Mouse (Mus musculus): ENCODE results near the gene Ggt6.

The Ggt6 gene

DNA sequence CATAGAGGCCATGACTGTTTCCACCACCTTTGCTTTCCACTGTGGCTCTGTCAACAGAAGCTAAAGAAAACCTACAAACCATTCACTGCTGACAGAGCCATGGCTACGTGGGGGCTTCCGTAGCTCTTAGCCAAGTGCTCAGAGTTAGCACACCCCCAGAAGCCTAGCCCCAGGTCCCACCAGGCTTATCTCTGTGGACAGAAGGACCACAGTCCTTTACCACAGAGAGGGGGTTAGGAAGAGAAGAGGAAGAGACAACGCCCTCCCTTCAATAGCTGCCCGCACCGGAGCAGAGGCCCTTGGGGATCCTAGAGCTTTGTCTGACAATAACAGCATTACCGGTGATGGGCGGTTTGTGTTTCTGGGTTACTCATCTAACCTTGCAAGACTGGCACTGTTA lies 40.1 kb downstream of the Ggt6 start:
- DNase-seq (ENCODE audit: low spot score in 2 of 2) = no peak

DNA sequence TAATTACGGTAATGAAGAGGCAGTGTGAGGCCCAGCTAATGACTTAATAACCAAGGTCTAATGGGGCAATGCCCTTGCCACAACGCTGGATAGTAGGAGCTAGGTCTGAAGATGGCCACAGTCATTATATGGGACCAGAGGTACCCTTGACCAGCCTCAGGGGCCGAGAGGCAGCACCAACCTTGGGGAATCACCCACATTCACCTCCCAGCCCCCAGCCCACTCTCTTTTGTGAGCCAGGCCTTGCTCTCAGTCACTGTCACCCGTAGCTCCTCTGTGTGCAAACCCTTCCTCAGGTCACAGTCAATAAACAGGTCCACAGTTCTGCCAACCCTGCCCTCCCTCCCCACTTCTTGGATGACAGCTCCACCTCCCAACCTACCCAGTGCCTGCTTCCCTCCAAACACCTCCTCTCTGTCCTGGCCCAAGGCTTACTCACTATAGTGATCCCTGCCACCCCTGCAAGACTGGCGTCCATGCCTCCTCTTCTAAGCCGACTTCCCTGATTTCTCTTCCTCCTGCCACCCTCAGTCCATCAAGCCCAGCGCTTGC lies 40.8 kb downstream of the Ggt6 start:
- no peak for DNase-seq (ENCODE audit: low spot score in 2 of 2)

DNA sequence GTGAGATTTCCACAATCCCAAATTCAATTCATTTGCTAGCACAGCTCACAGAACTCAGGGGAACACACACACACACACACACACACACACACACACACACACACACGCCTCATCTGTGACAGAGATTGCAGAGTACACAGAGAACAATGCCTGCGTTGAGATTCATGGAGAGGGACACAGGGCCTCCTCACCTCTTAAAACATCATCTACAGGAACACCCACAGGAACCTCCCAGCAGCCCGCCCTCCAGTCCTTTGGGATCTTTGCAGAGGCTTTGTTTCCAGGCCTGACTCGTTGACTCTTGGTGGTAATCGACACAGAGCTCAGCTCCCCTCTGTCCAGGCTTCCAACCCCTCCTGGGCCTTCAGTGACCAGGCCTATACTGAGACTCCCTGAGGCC lies 41.9 kb downstream of the Ggt6 start:
- no peak for DNase-seq (ENCODE audit: low spot score in 2 of 2)

DNA sequence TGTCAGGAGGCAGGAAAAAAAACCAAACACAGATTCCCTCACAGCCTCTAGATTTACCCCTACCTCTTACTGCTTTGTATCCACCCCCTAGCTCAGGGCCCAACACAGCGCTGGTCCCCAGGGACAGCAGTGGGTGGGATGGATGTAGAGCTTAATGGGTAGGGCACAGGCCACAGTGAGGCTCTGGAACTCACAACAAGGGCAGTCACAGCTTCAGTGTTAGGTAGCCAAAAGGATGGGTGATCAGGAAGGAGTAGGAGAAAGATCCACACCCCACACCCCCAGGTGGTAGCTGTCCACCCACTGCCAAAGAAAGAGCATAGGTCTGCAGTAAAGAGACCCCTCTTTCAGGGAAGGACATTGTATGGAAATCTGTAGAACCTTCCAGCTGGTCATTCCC lies 42.3 kb downstream of the Ggt6 start:
- DNase-seq (ENCODE audit: low spot score in 2 of 2) = no peak

DNA sequence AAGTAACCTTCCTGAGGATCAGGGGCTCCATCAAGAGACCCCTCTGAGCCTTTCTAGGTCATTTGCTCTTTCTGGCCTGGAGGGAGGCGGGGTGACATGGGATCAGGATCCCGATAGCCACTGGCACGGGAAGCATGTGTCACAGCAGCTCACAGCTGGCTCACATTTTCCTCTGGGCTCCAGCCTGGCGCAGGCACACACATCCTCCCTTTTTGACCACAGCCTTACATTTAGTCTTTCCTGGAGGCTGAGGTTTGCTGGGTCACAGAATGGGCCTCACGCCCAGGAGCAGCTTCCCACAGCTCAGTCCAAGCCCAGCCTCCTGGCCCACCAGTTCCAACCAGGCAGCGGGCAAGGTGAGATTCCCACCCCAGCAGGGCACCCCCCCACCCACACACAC lies 42.9 kb downstream of the Ggt6 start:
- DNase-seq (ENCODE audit: low spot score in 2 of 2) = no peak

DNA sequence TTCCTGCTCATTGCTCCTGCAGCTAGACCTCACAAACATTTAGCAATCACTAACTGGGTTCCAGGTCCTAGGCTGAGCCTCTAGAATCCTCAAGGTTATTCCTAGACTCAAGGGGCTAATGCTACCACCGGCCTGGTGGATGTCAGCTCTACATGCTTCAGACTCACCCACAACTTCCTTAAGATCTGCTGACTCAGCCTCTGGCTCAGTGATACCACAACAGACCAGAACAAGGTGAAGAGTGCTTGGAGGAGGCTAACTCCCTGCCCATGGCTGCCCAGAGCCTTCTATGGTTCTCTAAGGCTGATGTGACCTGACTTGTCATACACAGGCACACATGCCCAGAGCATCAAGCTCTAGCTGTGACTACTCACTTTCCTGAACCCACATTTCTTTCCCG lies 44.2 kb downstream of the Ggt6 start:
- no peak for DNase-seq (ENCODE audit: low spot score in 2 of 2)

DNA sequence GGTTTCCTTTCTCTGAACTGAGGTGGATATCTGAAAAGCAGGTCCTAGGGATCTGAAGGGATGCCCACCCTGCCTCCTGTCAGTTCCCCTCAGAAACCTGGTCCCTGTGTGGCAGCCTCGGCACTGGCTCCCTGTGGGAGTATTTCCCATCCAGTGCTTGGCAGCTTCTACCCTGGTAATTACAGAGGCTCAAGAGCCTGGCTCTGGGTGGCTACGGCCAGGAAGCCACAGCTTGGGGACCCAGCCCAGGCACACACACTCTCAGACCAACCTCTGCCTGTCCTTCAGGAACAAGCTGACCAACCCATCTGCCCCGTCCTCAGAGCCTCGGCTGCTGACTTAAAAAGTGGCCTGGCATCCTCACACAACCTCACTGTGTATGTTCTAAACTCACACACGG lies 46.0 kb downstream of the Ggt6 start:
- DNase-seq (ENCODE audit: low spot score in 2 of 2) = no peak

DNA sequence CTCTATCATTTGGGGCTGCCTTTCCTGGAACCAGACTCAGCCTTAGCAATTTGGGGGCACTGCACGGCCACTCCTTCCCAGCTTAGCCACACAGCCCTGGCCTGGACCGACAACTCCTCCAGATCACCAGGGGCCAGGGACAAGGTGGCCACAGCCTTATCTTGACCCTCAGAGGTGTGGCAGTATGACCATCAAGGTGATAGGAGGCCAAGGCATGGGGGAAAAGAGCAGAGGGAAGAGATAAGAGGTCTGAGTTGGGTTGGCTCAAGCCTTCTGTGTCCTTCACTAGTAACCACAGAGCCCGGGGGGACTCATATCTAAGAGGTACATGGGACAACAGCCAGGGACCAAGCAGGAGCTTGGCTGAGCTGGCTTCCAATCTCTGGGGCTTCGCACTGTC lies 46.6 kb downstream of the Ggt6 start:
- DNase-seq (ENCODE audit: low spot score in 2 of 2) = no peak

DNA sequence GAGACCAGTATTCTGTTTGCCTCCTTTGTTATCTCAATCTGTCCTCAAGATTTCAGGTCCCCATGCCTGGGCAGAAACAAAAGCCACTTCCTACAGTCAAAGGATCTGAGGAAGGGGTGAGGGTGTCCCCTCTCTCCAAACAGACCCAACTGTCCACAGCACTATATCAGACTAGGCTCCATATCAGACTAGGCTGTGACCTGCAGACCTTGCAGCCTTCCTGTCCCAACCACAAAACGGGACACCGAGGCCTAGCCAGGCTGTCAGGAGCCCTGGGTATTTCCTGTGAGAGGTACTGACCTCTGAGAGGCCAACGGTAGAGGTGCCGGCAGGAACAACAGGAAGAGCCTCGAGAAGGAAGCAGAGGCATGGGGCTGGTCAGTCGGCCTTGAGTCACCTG lies 49.2 kb downstream of the Ggt6 start:
- DNase-seq (ENCODE audit: low spot score in 2 of 2) = no peak

DNA sequence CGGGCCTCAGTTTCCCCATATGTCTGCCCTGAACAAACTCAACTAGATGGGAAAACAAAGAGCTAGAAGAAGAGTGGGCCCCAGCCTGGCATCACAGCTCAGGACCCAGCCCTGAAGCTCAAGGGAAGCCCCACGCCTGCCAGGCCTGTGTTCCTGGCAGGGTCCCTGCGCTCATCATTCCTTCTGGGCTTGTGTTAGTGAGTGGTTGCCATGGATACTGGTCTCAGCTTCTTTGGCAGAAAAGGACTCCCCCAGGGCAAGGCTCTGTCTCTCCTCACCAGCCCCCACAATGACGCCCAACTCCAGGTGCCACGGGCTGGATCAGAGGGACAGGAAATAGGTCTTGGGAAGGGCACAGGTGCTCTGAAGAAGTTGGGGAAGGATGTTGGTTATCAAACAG lies 49.8 kb downstream of the Ggt6 start:
- DNase-seq (ENCODE audit: low spot score in 2 of 2) = no peak

DNA sequence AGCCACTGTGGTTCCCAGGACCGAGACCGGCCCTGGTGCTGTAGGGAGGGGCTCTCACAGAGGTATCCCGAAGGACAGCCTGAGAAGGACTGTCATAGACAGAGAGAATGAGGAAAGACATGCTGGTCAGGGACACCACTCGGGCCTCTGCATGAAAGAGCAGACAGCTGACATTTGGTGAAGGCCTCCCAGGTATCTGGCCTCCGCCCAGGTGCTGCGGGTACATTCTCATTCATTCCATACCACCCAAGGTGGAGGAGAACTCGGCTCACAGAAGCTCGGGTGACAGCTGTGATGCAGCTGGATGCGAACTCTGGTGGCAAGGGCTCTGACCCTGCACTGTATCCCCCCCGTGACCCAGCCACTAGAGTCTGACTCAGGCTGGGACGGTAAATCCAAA lies 50.6 kb downstream of the Ggt6 start:
- no peak for DNase-seq (ENCODE audit: low spot score in 2 of 2)

DNA sequence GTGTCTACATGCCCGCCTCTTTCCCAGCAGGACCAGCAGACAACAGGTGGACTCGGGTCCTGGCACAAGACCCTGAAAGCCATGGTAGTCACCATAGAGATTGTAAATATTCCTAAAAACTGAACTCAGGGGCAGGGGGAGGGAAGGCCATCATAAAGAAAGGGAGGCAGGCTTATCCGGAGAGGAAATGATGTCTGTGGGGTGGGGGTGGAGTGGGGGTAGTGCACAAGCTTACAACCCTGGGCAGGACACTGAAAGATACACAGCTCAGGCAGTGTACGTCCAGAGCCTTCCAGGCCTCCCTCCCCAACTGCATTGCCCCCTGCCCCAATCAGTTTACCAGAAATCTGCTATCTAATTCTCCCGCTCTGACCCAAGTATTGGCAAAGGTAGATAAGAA lies 51.8 kb downstream of the Ggt6 start:
- no peak for DNase-seq (ENCODE audit: low spot score in 2 of 2)

DNA sequence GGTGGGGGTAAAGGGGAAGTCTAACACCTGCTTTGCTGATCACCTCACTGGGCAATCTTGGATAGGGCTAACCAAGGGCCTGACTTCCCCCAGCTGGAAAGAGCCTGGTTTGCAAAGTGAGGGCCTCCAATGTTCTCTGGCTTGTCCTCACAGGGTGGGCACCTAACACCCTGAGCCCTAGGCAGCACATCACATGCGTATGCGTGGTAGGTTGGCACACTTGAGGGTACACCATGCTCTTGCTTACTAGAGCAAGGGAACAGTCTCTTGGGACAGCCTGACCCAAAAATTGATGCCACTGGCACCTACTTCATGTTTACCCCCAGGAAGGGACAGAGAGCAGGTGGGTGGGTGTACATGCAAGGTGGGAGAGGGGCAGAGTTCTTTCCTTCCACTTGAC lies 52.4 kb downstream of the Ggt6 start:
- no peak for DNase-seq (ENCODE audit: low spot score in 2 of 2)
